Mouse (Mus musculus) stomach, embryonic 16.5 days (tissue): ENCODE data around the gene Prkaa2. TPM values are rescaled to one million over a fixed set of nuclear protein-coding genes. Genes with fewer than 3 reads are reported as not detected.

Experiments
- ATAC-seq: fragments of 200-750 bp; cut with Nextera tagmentation; 2 replicates; pipeline ENCODE4 v1.8.0; 2017; ENCODE audit warnings: moderate number of reproducible peaks, moderate TSS enrichment; ENCODE audit not compliant: insufficient read depth, low FRiP score
- H3K27ac ChIP-seq: fragments of 300-500 bp; sonication (generic); 2 replicates; pipeline ENCODE4 v1.5.1; 2014; ENCODE audit warnings: low read length
- H3K27me3 ChIP-seq: fragments of 300-500 bp; sonication (generic); 2 replicates; pipeline ENCODE4 v1.6.1; 2014; ENCODE audit warnings: low read length, control low read depth, mixed read lengths; ENCODE audit not compliant: control insufficient read depth, insufficient read depth
- H3K36me3 ChIP-seq: fragments of 300-500 bp; sonication (generic); 2 replicates; pipeline ENCODE4 v1.6.1; 2014; ENCODE audit warnings: low read length; ENCODE audit not compliant: control insufficient read depth, insufficient read depth
- H3K4me1 ChIP-seq: fragments of 300-500 bp; sonication (generic); 2 replicates; pipeline ENCODE4 v1.6.1; 2014; ENCODE audit warnings: low read length, control low read depth, mixed read lengths; ENCODE audit not compliant: control insufficient read depth, insufficient read depth
- H3K4me2 ChIP-seq: fragments of 300-500 bp; sonication (generic); 2 replicates; pipeline ENCODE4 v1.6.1; 2014; ENCODE audit warnings: low read depth, low read length, mixed read lengths
- H3K4me3 ChIP-seq: fragments of 300-500 bp; sonication (generic); replicated peaks from 2 replicates; pipeline ENCODE4 v1.5.1; 2014; ENCODE audit warnings: mild to moderate bottlenecking, low read length
- H3K9ac ChIP-seq: fragments of 300-500 bp; sonication (generic); 2 replicates; pipeline ENCODE4 v1.6.1; 2014; ENCODE audit warnings: low read length
- H3K9me3 ChIP-seq: fragments of 300-500 bp; sonication (generic); replicated peaks from 2 replicates; pipeline ENCODE4 v1.6.1; 2016; ENCODE audit warnings: low read length, control low read depth; ENCODE audit not compliant: control insufficient read depth
- WGBS: fragments of 180-500 bp; shearing (Covaris S2); extraction: QIAGEN DNeasy Blood & Tissue Kit; methylation state at CpG from one replicate; pipeline ENCODE4 v1.1.7; 2014; 5-methylcytosine and 5-hydroxymethylcytosine counted together
- polyA plus RNA-seq: library from polyadenylated mRNA; unstranded; fragments of >200 nt; fragmentation: Nextera tagmentation; extraction: Ambion mirVana; gene quantifications from 2 replicates; pipeline ENCODE4 v1.2.1, GENCODE M21; 2015

The Prkaa2 gene
- polyA plus RNA-seq, 1 experiment from 2014 or later, result 3.0 TPM

- Histone ChIP-seq H3K27ac (no peak overlapping the region), H3K36me3 (no peaks in the 10 kb centered on the region)
- WGBS, result 32% methylated on average over 3 of the region's 3 CpGs
Measured at GRCm38 (mm10) chr4:105070982-105071381, 38.7 kb downstream of the Prkaa2 start.

GRCm38 (mm10) chr4:105051291-105051690 is 58.4 kb downstream of the Prkaa2 start:
- no peaks in the 10 kb centered on the region for H3K4me1 ChIP-seq
- H3K4me2 ChIP-seq, result no peak overlapping the region
- 95% methylated on average over 5 of the region's 5 CpGs for WGBS
- H3K27me3 ChIP-seq, result no peaks in the 10 kb centered on the region
- no peak overlapping the region for H3K9ac ChIP-seq
- H3K36me3 ChIP-seq, result no peaks in the 10 kb centered on the region
- no peak overlapping the region for H3K4me3 ChIP-seq
- no peaks in the 10 kb centered on the region for H3K9me3 ChIP-seq
- no peak overlapping the region for H3K27ac ChIP-seq
- ATAC-seq, result no peak

More at GRCm38 (mm10) chr4:105070982-105071381, 38.7 kb downstream of the Prkaa2 start:
- no peaks in the 10 kb centered on the region for H3K27me3 ChIP-seq
- peak; percentile 62; the same call in 1 of the 2 replicates for ATAC-seq
- no peaks in the 10 kb centered on the region for H3K9me3 ChIP-seq
- H3K4me1 ChIP-seq, result no peaks in the 10 kb centered on the region
- H3K4me2 ChIP-seq, result no peak overlapping the region
- H3K9ac ChIP-seq, result no peak overlapping the region
- H3K4me3 ChIP-seq, result no peak overlapping the region

GRCm38 (mm10) chr4:105050041-105050440 is 59.6 kb downstream of the Prkaa2 start:
- WGBS, result 75% methylated on average over 1 of the region's 1 CpGs
- H3K36me3 ChIP-seq, result no peaks in the 10 kb centered on the region
- no peak overlapping the region for H3K4me3 ChIP-seq
- H3K9ac ChIP-seq, result no peak overlapping the region
- H3K4me1 ChIP-seq, result no peaks in the 10 kb centered on the region
- H3K4me2 ChIP-seq, result no peak overlapping the region
- no peak for ATAC-seq
- no peaks in the 10 kb centered on the region for H3K27me3 ChIP-seq
- no peaks in the 10 kb centered on the region for H3K9me3 ChIP-seq
- no peak overlapping the region for H3K27ac ChIP-seq

GRCm38 (mm10) chr4:105034259-105034658 is 75.4 kb downstream of the Prkaa2 start:
- Histone ChIP-seq H3K9ac (no peak overlapping the region), H3K4me1 (no peaks in the 10 kb centered on the region), H3K4me3 (no peak overlapping the region), H3K27ac (no peak overlapping the region), H3K9me3 (no peaks in the 10 kb centered on the region), H3K27me3 (no peaks in the 10 kb centered on the region), H3K4me2 (no peak overlapping the region), H3K36me3 (no peaks in the 10 kb centered on the region)
- no peak for ATAC-seq

GRCm38 (mm10) chr4:105033153-105033552 is 76.5 kb downstream of the Prkaa2 start:
- no peak overlapping the region for H3K27ac ChIP-seq
- no peak overlapping the region for H3K4me2 ChIP-seq
- no peaks in the 10 kb centered on the region for H3K9me3 ChIP-seq
- no peak overlapping the region for H3K9ac ChIP-seq
- no peak overlapping the region for H3K4me3 ChIP-seq
- H3K27me3 ChIP-seq, result no peaks in the 10 kb centered on the region
- no peaks in the 10 kb centered on the region for H3K4me1 ChIP-seq
- no peak for ATAC-seq
- H3K36me3 ChIP-seq, result no peaks in the 10 kb centered on the region
- WGBS, result 58% methylated on average over 7 of the region's 7 CpGs

GRCm38 (mm10) chr4:105031104-105031503 is 78.6 kb downstream of the Prkaa2 start:
- Histone ChIP-seq H3K36me3 (no peaks in the 10 kb centered on the region), H3K9ac (no peak overlapping the region), H3K27ac (no peak overlapping the region), H3K27me3 (no peaks in the 10 kb centered on the region), H3K4me1 (no peaks in the 10 kb centered on the region), H3K4me3 (no peak overlapping the region), H3K4me2 (no peak overlapping the region), H3K9me3 (no peaks in the 10 kb centered on the region)
- 57% methylated on average over 8 of the region's 8 CpGs for WGBS
- no peak for ATAC-seq

GRCm38 (mm10) chr4:105027278-105027677 is 82.4 kb downstream of the Prkaa2 start:
- no peaks in the 10 kb centered on the region for H3K27me3 ChIP-seq
- 70% methylated on average over 6 of the region's 6 CpGs for WGBS
- no peak overlapping the region for H3K9ac ChIP-seq
- H3K4me3 ChIP-seq, result no peak overlapping the region
- H3K4me2 ChIP-seq, result no peak overlapping the region
- no peaks in the 10 kb centered on the region for H3K36me3 ChIP-seq
- no peaks in the 10 kb centered on the region for H3K9me3 ChIP-seq
- no peak for ATAC-seq
- H3K27ac ChIP-seq, result no peak overlapping the region
- no peaks in the 10 kb centered on the region for H3K4me1 ChIP-seq

- no peaks in the 10 kb centered on the region for H3K27me3 ChIP-seq
- no peaks in the 10 kb centered on the region for H3K9me3 ChIP-seq
- no peak overlapping the region for H3K9ac ChIP-seq
- H3K4me3 ChIP-seq, result no peak overlapping the region
- no peak for ATAC-seq
- no peaks in the 10 kb centered on the region for H3K4me1 ChIP-seq
- no peaks in the 10 kb centered on the region for H3K36me3 ChIP-seq
- WGBS, result 82% methylated on average over 4 of the region's 4 CpGs
- no peak overlapping the region for H3K4me2 ChIP-seq
- H3K27ac ChIP-seq, result no peak overlapping the region
Measured at GRCm38 (mm10) chr4:105016006-105016613, 93.6 kb downstream of the Prkaa2 start.

- Histone ChIP-seq H3K4me3 (no peak overlapping the region), H3K4me2 (no peak overlapping the region), H3K9ac (no peak overlapping the region), H3K27ac (no peak overlapping the region), H3K9me3 (no peaks in the 10 kb centered on the region), H3K36me3 (no peaks in the 10 kb centered on the region), H3K4me1 (no peaks in the 10 kb centered on the region), H3K27me3 (no peaks in the 10 kb centered on the region)
- WGBS, result 53% methylated on average over 6 of the region's 6 CpGs
- no peak for ATAC-seq
Measured at GRCm38 (mm10) chr4:105015496-105015895, 94.2 kb downstream of the Prkaa2 start.
